Mouse (Mus musculus) embryonic facial prominence, embryonic 11.5 days (tissue): ENCODE measurements at regions not wholly inside any gene's neighbourhood (a gene's known extent, or its start where the extent isn't known, plus 50 kb on each side); places are given as distances from the start of the nearest gene placed in this dataset.

ENCODE experiments used
- ATAC-seq: fragments of 200-750 bp; cut with Nextera tagmentation; replicated peaks from 2 replicates; pipeline ENCODE4 v1.8.0; 2017; ENCODE audit warnings: low read depth; ENCODE audit not compliant: insufficient number of reproducible peaks, low FRiP score, low TSS enrichment
- DNase-seq: peaks from one replicate; pipeline ENCODE4 v3.0.0-alpha.2; 2015; ENCODE audit warnings: low spot score
- H3K27ac ChIP-seq: fragments of 300-500 bp; sonication (generic); replicated peaks from 2 replicates; pipeline ENCODE4 v1.5.1; 2014; ENCODE audit warnings: mild to moderate bottlenecking, low read depth, low read length, control low read depth
- H3K27me3 ChIP-seq: fragments of 300-500 bp; sonication (generic); 2 replicates; pipeline ENCODE4 v1.6.1; 2014; ENCODE audit warnings: mild to moderate bottlenecking, low read length, moderate library complexity, mixed read lengths; ENCODE audit not compliant: control insufficient read depth, insufficient read depth
- H3K36me3 ChIP-seq: fragments of 300-500 bp; sonication (generic); replicated peaks from 2 replicates; pipeline ENCODE4 v1.6.1; 2014; ENCODE audit warnings: low read depth, mild to moderate bottlenecking, low read length, moderate library complexity, mixed read lengths; ENCODE audit not compliant: control insufficient read depth, insufficient read depth
- H3K4me1 ChIP-seq: fragments of 300-500 bp; sonication (generic); 2 replicates; pipeline ENCODE4 v1.6.1; 2014; ENCODE audit warnings: low read length, mixed read lengths; ENCODE audit not compliant: control insufficient read depth, insufficient read depth
- H3K4me2 ChIP-seq: fragments of 300-500 bp; sonication (generic); 2 replicates; pipeline ENCODE4 v1.6.1; 2014; ENCODE audit warnings: low read depth, mild to moderate bottlenecking, control low read depth, low read length, moderate library complexity
- H3K4me3 ChIP-seq: fragments of 300-500 bp; sonication (generic); 2 replicates; pipeline ENCODE4 v1.5.1; 2014; ENCODE audit warnings: low read depth, low read length, control low read depth
- H3K9ac ChIP-seq: fragments of 300-500 bp; sonication (generic); replicated peaks from 2 replicates; pipeline ENCODE4 v1.6.1; 2014; ENCODE audit warnings: mild to moderate bottlenecking, control low read depth, low read length
- H3K9me3 ChIP-seq: fragments of 300-500 bp; sonication (generic); replicated peaks from 2 replicates; pipeline ENCODE4 v1.6.1; 2016; ENCODE audit warnings: mild to moderate bottlenecking, low read length, inconsistent platforms, mixed read lengths; ENCODE audit not compliant: control insufficient read depth
- whole genome bisulfite sequencing: fragments of 180-500 bp; shearing (Covaris S2); extraction: QIAGEN DNeasy Blood & Tissue Kit; methylation state at CpG from one replicate; pipeline ENCODE4 v1.1.7; 2014; 5-methylcytosine and 5-hydroxymethylcytosine counted together

- H3K36me3 ChIP-seq = no peaks in the 10 kb centered on the region
- H3K9ac ChIP-seq = no peak overlapping the region
- no peak for ATAC-seq
- no peak overlapping the region for H3K4me2 ChIP-seq
- no peak for DNase-seq
- H3K27me3 ChIP-seq = no peaks in the 10 kb centered on the region
- H3K4me3 ChIP-seq = no peak overlapping the region
- WGBS = 84% methylated on average over 6 of the region's 6 CpGs
- H3K4me1 ChIP-seq = no peaks in the 10 kb centered on the region
- no peaks in the 10 kb centered on the region for H3K9me3 ChIP-seq
- no peak overlapping the region for H3K27ac ChIP-seq
Observed at GRCm38 (mm10) chr1:73721486-73722225, 402.6 kb downstream of the Tns1 start.

- no peaks in the 10 kb centered on the region for H3K9me3 ChIP-seq
- no peak overlapping the region for H3K27ac ChIP-seq
- DNase-seq = no peak
- no peaks in the 10 kb centered on the region for H3K4me1 ChIP-seq
- H3K4me3 ChIP-seq = no peak overlapping the region
- no peaks in the 10 kb centered on the region for H3K36me3 ChIP-seq
- ATAC-seq = no peak
- WGBS = 77% methylated on average over 5 of the region's 5 CpGs
- no peak overlapping the region for H3K4me2 ChIP-seq
- no peaks in the 10 kb centered on the region for H3K27me3 ChIP-seq
- H3K9ac ChIP-seq = no peak overlapping the region
Observed at GRCm38 (mm10) chr1:73718421-73718820, 405.8 kb downstream of the Tns1 start.

GRCm38 (mm10) chr1:73717401-73717800 is 406.8 kb downstream of the Tns1 start:
- no peak for ATAC-seq
- WGBS = 69% methylated on average over 7 of the region's 7 CpGs
- H3K36me3 ChIP-seq = no peaks in the 10 kb centered on the region
- no peak overlapping the region for H3K9ac ChIP-seq
- H3K27ac ChIP-seq = no peak overlapping the region
- DNase-seq = no peak
- H3K9me3 ChIP-seq = no peaks in the 10 kb centered on the region
- H3K4me1 ChIP-seq = no peaks in the 10 kb centered on the region
- H3K4me2 ChIP-seq = no peak overlapping the region
- H3K27me3 ChIP-seq = no peaks in the 10 kb centered on the region
- no peak overlapping the region for H3K4me3 ChIP-seq

DNA sequence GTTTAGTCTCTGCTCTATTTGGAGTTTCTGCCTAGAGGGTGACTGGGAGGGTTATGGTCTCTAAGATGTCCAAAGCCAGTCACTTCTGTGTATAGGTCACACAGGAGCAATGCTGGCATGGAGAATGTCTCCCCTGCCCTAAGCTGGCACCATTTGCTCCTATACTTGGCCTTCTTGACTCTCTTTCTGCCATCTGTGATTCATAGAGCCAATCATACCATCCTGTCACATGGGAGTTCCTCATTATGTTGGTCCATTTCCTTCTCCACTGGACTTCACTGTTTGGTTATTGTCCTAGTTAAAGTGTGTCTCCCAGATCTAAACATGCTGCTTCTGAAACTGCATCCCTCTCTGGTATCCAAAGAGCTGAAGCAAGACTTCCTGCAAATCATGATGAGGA is 407.3 kb downstream of the Tns1 start:
- ATAC-seq (no peak), DNase-seq (no peak)
- Histone ChIP-seq H3K4me2 (no peak overlapping the region), H3K27me3 (no peaks in the 10 kb centered on the region), H3K9me3 (no peaks in the 10 kb centered on the region), H3K36me3 (no peaks in the 10 kb centered on the region), H3K9ac (no peak overlapping the region), H3K27ac (no peak overlapping the region), H3K4me3 (no peak overlapping the region), H3K4me1 (no peaks in the 10 kb centered on the region)

- H3K9me3 ChIP-seq = no peaks in the 10 kb centered on the region
- H3K36me3 ChIP-seq = no peaks in the 10 kb centered on the region
- no peak overlapping the region for H3K9ac ChIP-seq
- no peaks in the 10 kb centered on the region for H3K27me3 ChIP-seq
- WGBS = 79% methylated on average over 2 of the region's 2 CpGs
- H3K4me2 ChIP-seq = no peak overlapping the region
- no peak overlapping the region for H3K27ac ChIP-seq
- ATAC-seq (no peak), DNase-seq (no peak)
- no peaks in the 10 kb centered on the region for H3K4me1 ChIP-seq
- H3K4me3 ChIP-seq = no peak overlapping the region
Observed at GRCm38 (mm10) chr1:73715571-73715970, 408.7 kb downstream of the Tns1 start.

GRCm38 (mm10) chr1:73702428-73702842 is 421.8 kb downstream of the Tns1 start:
- WGBS = 16% methylated on average over 4 of the region's 4 CpGs
- Histone ChIP-seq H3K4me1 (no peaks in the 10 kb centered on the region), H3K4me3 (no peak overlapping the region), H3K36me3 (no peaks in the 10 kb centered on the region), H3K9me3 (no peaks in the 10 kb centered on the region), H3K4me2 (no peak overlapping the region), H3K27me3 (no peaks in the 10 kb centered on the region), H3K9ac (no peak overlapping the region), H3K27ac (no peak overlapping the region)
- DNase-seq (peak; percentile 63), ATAC-seq (peak; percentile 59)

GRCm38 (mm10) chr1:73693537-73693936 is 430.7 kb downstream of the Tns1 start:
- DNase-seq = no peak
- Histone ChIP-seq H3K4me3 (no peak overlapping the region), H3K9me3 (no peaks in the 10 kb centered on the region), H3K27me3 (no peaks in the 10 kb centered on the region), H3K27ac (no peak overlapping the region), H3K4me2 (no peak overlapping the region), H3K4me1 (no peaks in the 10 kb centered on the region), H3K36me3 (no peaks in the 10 kb centered on the region), H3K9ac (no peak overlapping the region)
- no peak for ATAC-seq
- WGBS = 71% methylated on average over 2 of the region's 2 CpGs

DNA sequence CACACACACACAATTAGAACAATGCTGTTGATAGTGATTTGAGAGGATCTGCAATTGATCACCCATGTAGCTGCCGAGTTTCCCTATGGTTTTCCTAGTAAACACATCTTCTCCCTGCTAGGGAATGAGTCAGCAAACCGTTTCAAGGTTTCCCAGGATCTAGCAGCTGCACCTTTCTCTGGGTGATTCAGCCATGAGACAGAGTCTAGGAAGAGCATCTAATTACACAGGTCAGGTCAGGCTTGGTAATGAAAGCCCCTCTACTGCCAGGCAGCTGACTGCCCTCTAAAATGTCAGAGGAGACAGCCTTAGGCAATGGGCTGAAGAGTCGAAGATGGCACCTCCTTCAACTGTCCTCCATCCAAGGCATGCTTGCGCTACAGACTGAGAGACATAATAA is 438.5 kb downstream of the Tns1 start:
- H3K36me3 ChIP-seq = no peaks in the 10 kb centered on the region
- DNase-seq (no peak), ATAC-seq (no peak)
- H3K9me3 ChIP-seq = no peaks in the 10 kb centered on the region
- H3K9ac ChIP-seq = no peak overlapping the region
- 69% methylated on average over 4 of the region's 4 CpGs for WGBS
- no peak overlapping the region for H3K27ac ChIP-seq
- no peak overlapping the region for H3K4me3 ChIP-seq
- H3K4me1 ChIP-seq = no peaks in the 10 kb centered on the region
- H3K4me2 ChIP-seq = no peak overlapping the region
- no peaks in the 10 kb centered on the region for H3K27me3 ChIP-seq
